Mouse (Mus musculus): ENCODE measurements around the gene Ikzf3.

DNA sequence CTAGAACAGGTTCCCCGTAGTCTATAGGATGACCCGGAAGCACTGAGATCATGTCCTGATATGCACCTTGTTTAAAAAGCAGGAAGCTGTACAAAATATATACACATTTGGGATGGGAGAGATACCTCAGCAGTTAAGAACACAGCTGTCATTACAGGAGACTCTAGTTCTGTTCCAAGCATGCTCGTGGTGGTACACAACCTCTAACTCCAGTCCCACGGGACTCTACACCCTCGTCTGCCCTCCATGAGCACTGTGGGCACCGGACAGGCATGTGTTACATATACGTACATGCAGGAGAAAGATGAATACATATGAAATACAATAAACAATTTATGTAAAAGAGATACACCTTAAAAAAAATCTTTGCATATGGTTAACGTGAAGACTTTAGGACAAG lies 3.3 kb downstream of the Ikzf3 start:
- TF ChIP-seq POLR2A (IDR thresholded peaks at IDR 0.05; ENCODE audit: low read depth, low read length), result no peak
- no peak for TF ChIP-seq CTCF (IDR thresholded peaks at IDR 0.05; ENCODE audit: extremely low read depth, insufficient read depth, insufficient read length, insufficient replicate concordance)

All from spleen, adult 2 months (tissue).